Mouse (Mus musculus) limb, embryonic 15.5 days (tissue): ENCODE measurements at regions not wholly inside any gene's neighbourhood (a gene's known extent, or its start where the extent isn't known, plus 50 kb on each side); places are given as distances from the start of the nearest gene placed in this dataset.

ENCODE experiments used
- ATAC-seq: fragments of 200-750 bp; cut with Nextera tagmentation; 2 replicates; pipeline ENCODE4 v1.8.0; 2017; ENCODE audit warnings: low read depth, moderate TSS enrichment; ENCODE audit not compliant: insufficient number of reproducible peaks, low FRiP score, low TSS enrichment
- H3K27ac ChIP-seq: fragments of 300-500 bp; sonication (generic); 2 replicates; pipeline ENCODE4 v1.5.1; 2015; ENCODE audit warnings: moderate library complexity, mild to moderate bottlenecking, inconsistent platforms
- H3K27me3 ChIP-seq: fragments of 300-500 bp; sonication (generic); 2 replicates; pipeline ENCODE4 v1.6.1; 2015; ENCODE audit warnings: inconsistent platforms
- H3K36me3 ChIP-seq: fragments of 300-500 bp; sonication (generic); 2 replicates; pipeline ENCODE4 v1.6.1; 2015; ENCODE audit warnings: inconsistent platforms
- H3K4me1 ChIP-seq: fragments of 300-500 bp; sonication (generic); 2 replicates; pipeline ENCODE4 v1.6.1; 2015; ENCODE audit warnings: inconsistent platforms
- H3K4me2 ChIP-seq: fragments of 300-500 bp; sonication (generic); 2 replicates; pipeline ENCODE4 v1.6.1; 2015; ENCODE audit warnings: mild to moderate bottlenecking, inconsistent platforms
- H3K4me3 ChIP-seq: fragments of 300-500 bp; sonication (generic); 2 replicates; pipeline ENCODE4 v1.5.1; 2015; ENCODE audit warnings: mild to moderate bottlenecking, inconsistent platforms
- H3K9ac ChIP-seq: fragments of 300-500 bp; sonication (generic); 2 replicates; pipeline ENCODE4 v1.6.1; 2015; ENCODE audit warnings: inconsistent platforms
- H3K9me3 ChIP-seq: fragments of 300-500 bp; sonication (generic); 2 replicates; pipeline ENCODE4 v1.6.1; 2016; ENCODE audit warnings: inconsistent platforms
- WGBS: fragments of 180-500 bp; shearing (Covaris S2); methylation state at CpG from one replicate; pipeline ENCODE4 v1.1.7; 2015; 5-methylcytosine and 5-hydroxymethylcytosine counted together

DNA sequence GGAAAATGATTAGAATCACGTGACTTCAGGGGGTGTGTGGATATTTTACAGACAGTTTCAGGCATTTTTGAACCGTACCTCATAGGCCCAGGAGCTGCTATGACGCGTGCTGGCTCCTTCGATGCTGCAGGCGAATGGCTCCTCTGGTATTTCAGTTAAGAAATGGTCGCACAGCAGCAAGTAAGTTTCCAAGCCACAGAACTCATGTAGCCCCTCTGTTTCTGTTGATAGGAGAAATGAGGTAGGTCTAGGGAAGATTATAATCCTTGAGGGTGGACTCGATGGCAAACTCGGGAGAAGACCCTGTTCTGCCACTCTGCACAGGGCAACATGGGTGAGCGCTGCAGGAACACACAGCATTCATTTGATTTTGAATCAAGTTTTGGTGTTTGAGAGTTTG lies 127.0 kb upstream of the Npvf start:
- no peak for ATAC-seq
- H3K4me1 ChIP-seq, result peaks cover 14% of the 10 kb centered on the region; the same call in 1 of the 2 replicates
- H3K9ac ChIP-seq, result no peak overlapping the region
- H3K27me3 ChIP-seq, result 0 out of 2 replicates have a peak, but pooled peaks cover 5% of the 10 kb centered on the region
- H3K27ac ChIP-seq, result no peak overlapping the region
- no peaks in the 10 kb centered on the region for H3K9me3 ChIP-seq
- H3K4me3 ChIP-seq, result no peak overlapping the region
- no peak overlapping the region for H3K4me2 ChIP-seq
- H3K36me3 ChIP-seq, result no peaks in the 10 kb centered on the region
- WGBS, result 53% methylated on average over 10 of the region's 10 CpGs

GRCm38 (mm10) chr6:50782221-50782620 lies 128.0 kb upstream of the Npvf start:
- 0 out of 2 replicates have a peak, but pooled peaks cover 5% of the 10 kb centered on the region for H3K4me1 ChIP-seq
- no peak overlapping the region for H3K4me2 ChIP-seq
- H3K27me3 ChIP-seq, result 0 out of 2 replicates have a peak, but pooled peaks cover 5% of the 10 kb centered on the region
- H3K9me3 ChIP-seq, result no peaks in the 10 kb centered on the region
- no peak overlapping the region for H3K9ac ChIP-seq
- no peak for ATAC-seq
- H3K36me3 ChIP-seq, result no peaks in the 10 kb centered on the region
- H3K4me3 ChIP-seq, result no peak overlapping the region
- WGBS, result 69% methylated on average over 2 of the region's 2 CpGs
- no peak overlapping the region for H3K27ac ChIP-seq

GRCm38 (mm10) chr6:50783494-50783893 lies 129.3 kb upstream of the Npvf start:
- H3K36me3 ChIP-seq, result no peaks in the 10 kb centered on the region
- no peak overlapping the region for H3K4me3 ChIP-seq
- WGBS, result 82% methylated on average over 10 of the region's 10 CpGs
- H3K27me3 ChIP-seq, result 0 out of 2 replicates have a peak, but pooled peaks cover 5% of the 10 kb centered on the region
- no peak overlapping the region for H3K4me2 ChIP-seq
- no peak overlapping the region for H3K9ac ChIP-seq
- no peak for ATAC-seq
- H3K4me1 ChIP-seq, result 0 out of 2 replicates have a peak, but pooled peaks cover 3% of the 10 kb centered on the region
- H3K9me3 ChIP-seq, result no peaks in the 10 kb centered on the region
- no peak overlapping the region for H3K27ac ChIP-seq

DNA sequence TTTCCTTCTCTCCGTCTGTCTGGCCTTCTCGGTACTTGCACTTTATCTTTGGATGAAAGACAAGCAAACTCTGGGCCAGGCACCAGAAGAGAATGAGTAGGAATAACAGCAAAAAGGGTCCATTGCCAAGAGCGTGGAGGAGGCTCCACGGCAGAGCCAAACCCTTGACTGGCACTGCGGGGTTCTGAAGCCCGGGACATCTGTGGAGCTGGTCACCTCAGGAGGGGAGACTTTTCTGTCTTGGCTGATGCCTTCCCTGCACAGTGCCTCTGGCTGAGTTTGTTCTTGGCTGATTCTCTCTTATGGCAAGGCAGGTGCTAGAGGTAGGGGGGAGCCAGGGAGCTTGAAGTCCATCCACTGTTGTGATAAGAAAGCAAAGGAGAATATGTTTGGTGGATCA lies 130.1 kb upstream of the Npvf start:
- H3K27ac ChIP-seq, result no peak overlapping the region
- 83% methylated on average over 6 of the region's 6 CpGs for WGBS
- H3K27me3 ChIP-seq, result 0 out of 2 replicates have a peak, but pooled peaks cover 5% of the 10 kb centered on the region
- no peak overlapping the region for H3K4me2 ChIP-seq
- no peaks in the 10 kb centered on the region for H3K36me3 ChIP-seq
- no peak for ATAC-seq
- no peaks in the 10 kb centered on the region for H3K9me3 ChIP-seq
- H3K4me1 ChIP-seq, result 0 out of 2 replicates have a peak, but pooled peaks cover 3% of the 10 kb centered on the region
- H3K4me3 ChIP-seq, result no peak overlapping the region
- H3K9ac ChIP-seq, result no peak overlapping the region

- no peaks in the 10 kb centered on the region for H3K4me1 ChIP-seq
- no peak overlapping the region for H3K9ac ChIP-seq
- H3K27me3 ChIP-seq, result 0 out of 2 replicates have a peak, but pooled peaks cover 5% of the 10 kb centered on the region
- H3K4me2 ChIP-seq, result no peak overlapping the region
- H3K36me3 ChIP-seq, result no peaks in the 10 kb centered on the region
- no peak overlapping the region for H3K4me3 ChIP-seq
- WGBS, result 93% methylated on average over 8 of the region's 8 CpGs
- H3K27ac ChIP-seq, result no peak overlapping the region
- no peak for ATAC-seq
- no peaks in the 10 kb centered on the region for H3K9me3 ChIP-seq
These were observed 133.4 kb upstream of the Npvf start for GRCm38 (mm10) chr6:50787666-50788065.

DNA sequence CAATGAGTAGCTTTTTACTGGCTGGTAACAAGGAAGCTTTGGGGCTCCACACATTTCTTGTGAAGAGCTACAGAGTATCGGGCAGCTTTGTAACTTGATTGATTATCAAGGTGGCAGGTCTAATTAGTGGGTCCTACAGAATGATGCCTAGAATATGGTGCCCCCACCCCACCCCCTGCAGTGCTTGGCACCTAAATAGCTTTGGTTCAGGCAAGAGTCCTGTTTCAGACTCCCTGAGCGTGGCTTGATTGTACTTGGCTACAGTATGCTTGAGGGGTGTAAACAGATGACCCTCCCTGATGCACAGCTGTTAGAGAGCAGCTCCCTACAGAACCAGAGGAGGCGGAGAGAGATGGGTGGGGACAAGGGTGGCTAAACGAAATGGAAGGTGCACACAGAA lies 145.7 kb upstream of the Npvf start:
- Histone ChIP-seq H3K9ac (no peak overlapping the region), H3K36me3 (no peaks in the 10 kb centered on the region), H3K27ac (no peak overlapping the region), H3K4me3 (no peak overlapping the region), H3K9me3 (no peaks in the 10 kb centered on the region), H3K4me2 (no peak overlapping the region), H3K4me1 (0 out of 2 replicates have a peak, but pooled peaks cover 8% of the 10 kb centered on the region), H3K27me3 (peaks cover 36% of the 10 kb centered on the region)
- no peak for ATAC-seq
- WGBS, result 45% methylated on average over 4 of the region's 4 CpGs

GRCm38 (mm10) chr6:50802956-50803355 lies 148.7 kb upstream of the Npvf start:
- ATAC-seq, result no peak
- peaks cover 25% of the 10 kb centered on the region for H3K4me1 ChIP-seq
- no peak overlapping the region for H3K4me3 ChIP-seq
- H3K9ac ChIP-seq, result no peak overlapping the region
- no peaks in the 10 kb centered on the region for H3K9me3 ChIP-seq
- H3K36me3 ChIP-seq, result no peaks in the 10 kb centered on the region
- WGBS, result 44% methylated on average over 7 of the region's 7 CpGs
- H3K27ac ChIP-seq, result no peak overlapping the region
- H3K4me2 ChIP-seq, result no peak overlapping the region
- peaks cover 44% of the 10 kb centered on the region for H3K27me3 ChIP-seq

DNA sequence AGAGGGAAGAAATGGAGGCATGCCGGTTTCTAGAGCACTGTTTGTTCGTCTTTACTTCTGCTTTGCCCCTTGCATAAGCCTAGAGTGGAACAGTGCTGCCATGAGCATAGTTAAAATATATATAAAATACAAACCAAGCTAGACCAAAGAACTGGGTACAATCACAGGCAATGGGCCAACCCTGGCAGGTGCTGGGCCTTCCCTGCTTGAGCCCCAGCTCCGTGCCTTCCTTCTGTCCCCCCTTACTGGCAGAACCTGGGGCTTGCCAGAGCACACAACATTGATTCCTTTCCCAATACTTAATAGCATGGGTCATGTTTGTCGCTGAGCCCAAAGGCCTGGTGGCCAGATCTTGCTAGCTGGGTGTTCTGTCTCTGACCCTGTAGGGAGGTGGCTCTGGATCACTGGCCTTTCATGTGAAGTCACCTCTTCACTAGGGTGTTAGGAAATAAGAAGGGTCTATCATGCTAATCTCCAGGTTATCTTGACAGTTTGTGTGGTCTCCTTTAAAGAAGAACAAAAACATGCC lies 150.3 kb upstream of the Npvf start:
- H3K4me2 ChIP-seq, result no peak overlapping the region
- ATAC-seq, result no peak
- no peak overlapping the region for H3K9ac ChIP-seq
- H3K4me3 ChIP-seq, result no peak overlapping the region
- H3K4me1 ChIP-seq, result peaks cover 37% of the 10 kb centered on the region
- H3K27me3 ChIP-seq, result peaks cover 44% of the 10 kb centered on the region
- no peaks in the 10 kb centered on the region for H3K36me3 ChIP-seq
- H3K27ac ChIP-seq, result no peak overlapping the region
- no peaks in the 10 kb centered on the region for H3K9me3 ChIP-seq
- 79% methylated on average over 4 of the region's 4 CpGs for WGBS

- Histone ChIP-seq H3K4me1 (peaks cover 40% of the 10 kb centered on the region), H3K36me3 (no peaks in the 10 kb centered on the region), H3K9ac (no peak overlapping the region), H3K4me2 (no peak overlapping the region), H3K9me3 (no peaks in the 10 kb centered on the region), H3K4me3 (no peak overlapping the region), H3K27me3 (peaks cover 27% of the 10 kb centered on the region), H3K27ac (peak overlapping the region; percentile 72; the same call in 1 of the 2 replicates)
- no peak for ATAC-seq
- 13% methylated on average over 7 of the region's 7 CpGs for WGBS
These were observed 152.3 kb upstream of the Npvf start for GRCm38 (mm10) chr6:50806376-50807077.

DNA sequence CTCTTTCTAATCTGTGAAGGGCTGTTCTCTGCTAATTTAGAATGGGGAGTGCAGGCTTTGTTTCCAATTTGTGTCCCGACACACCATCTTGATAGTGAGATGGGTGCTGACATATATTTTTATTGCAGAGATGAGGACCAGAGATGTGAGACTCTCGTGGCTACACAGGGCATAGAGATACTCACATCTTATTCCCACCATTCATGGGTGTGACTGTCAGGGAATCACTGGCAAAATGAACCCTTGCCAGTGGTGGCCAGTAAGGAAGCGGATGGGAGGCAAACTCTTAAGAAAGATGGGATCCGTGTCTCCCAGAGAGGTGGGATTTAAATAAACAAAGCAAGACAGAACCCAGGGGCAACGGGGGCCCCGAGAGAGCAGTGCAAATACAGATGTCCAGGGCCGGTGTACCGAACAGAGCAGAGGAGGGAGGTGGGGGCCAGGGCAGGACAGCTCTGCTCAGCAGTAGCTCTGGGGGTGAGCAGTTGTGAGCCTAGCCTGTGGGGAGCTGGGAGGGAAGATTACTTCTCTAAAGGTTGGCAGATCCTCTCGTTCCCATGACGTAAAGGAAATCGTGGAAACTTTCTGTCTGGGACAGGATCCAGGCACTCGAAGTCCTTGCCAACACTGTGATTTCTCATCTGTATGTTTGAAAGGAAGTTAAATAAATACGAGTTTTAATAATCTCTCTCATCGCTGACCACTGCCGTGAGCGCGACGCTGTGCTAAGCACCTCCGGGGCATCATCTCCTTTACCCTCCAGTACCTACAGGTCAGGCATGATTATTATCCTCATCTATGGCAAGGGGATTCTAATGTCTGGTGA lies 153.2 kb upstream of the Npvf start:
- peaks cover 40% of the 10 kb centered on the region for H3K4me1 ChIP-seq
- H3K4me3 ChIP-seq, result no peak overlapping the region
- H3K36me3 ChIP-seq, result no peaks in the 10 kb centered on the region
- H3K9ac ChIP-seq, result 0 out of 2 replicates have a peak overlapping the region, but pooled peaks have one; percentile 15
- WGBS, result 40% methylated on average over 19 of the region's 19 CpGs
- peak overlapping the region; percentile 6; the same call in 1 of the 2 replicates for H3K4me2 ChIP-seq
- no peaks in the 10 kb centered on the region for H3K9me3 ChIP-seq
- peak overlapping the region; percentile 80 for H3K27ac ChIP-seq
- peaks cover 31% of the 10 kb centered on the region for H3K27me3 ChIP-seq
- peak; percentile 70 for ATAC-seq

DNA sequence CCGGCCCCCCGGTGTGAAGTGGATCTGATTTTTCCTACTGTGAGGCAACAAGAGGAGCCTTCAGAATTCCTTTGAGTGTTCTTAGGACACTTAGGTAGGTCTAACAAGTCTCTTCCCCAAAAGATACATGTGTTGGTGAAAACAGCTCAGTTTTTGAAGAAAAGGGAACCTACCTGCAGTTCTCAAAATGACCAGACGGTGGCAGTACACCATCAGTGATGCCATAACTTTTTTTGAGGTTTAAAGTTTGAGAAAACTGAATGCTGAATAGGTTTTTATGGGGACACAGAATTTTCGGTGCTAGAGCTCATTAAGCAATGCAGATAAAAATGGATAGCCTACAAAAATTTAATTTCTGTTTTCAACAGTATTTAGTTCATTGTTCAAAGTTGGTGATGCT lies 153.9 kb upstream of the Npvf start:
- WGBS, result 5% methylated on average over 4 of the region's 4 CpGs
- H3K4me2 ChIP-seq, result peak overlapping the region; percentile 28; the same call in 1 of the 2 replicates
- H3K36me3 ChIP-seq, result no peaks in the 10 kb centered on the region
- H3K4me1 ChIP-seq, result peaks cover 37% of the 10 kb centered on the region
- peak overlapping the region; percentile 15; the same call in 1 of the 2 replicates for H3K9ac ChIP-seq
- H3K9me3 ChIP-seq, result no peaks in the 10 kb centered on the region
- H3K27ac ChIP-seq, result peak overlapping the region; percentile 80
- no peak overlapping the region for H3K4me3 ChIP-seq
- H3K27me3 ChIP-seq, result peaks cover 34% of the 10 kb centered on the region
- no peak for ATAC-seq
